In the genomic region with DNA sequence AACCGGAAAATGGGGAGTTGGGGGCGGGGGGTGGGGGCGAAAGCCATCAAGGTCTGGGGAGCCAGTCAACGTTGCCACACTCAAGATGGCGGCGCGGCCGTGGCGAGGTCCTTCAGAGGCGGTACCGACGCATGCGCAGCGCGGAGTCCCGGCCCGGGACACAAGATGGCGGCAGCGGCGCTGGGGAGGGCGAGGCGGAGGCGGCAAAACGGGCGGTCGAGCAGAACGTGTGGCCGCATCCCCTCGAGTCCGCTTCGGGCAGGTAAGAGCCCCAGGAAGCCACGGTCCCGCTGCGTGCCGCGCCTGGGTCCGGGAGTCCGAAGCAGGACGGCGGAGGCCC, we compare ENCODE assay signal across 8 mouse cellular contexts. TPM values are rescaled to one million over a fixed set of nuclear protein-coding genes. Genes with fewer than 3 reads are reported as not detected.
A peak's percentile ranks its signal among the peaks of the same experiment; 100 is the strongest.
DNase-seq lines count a peak whose midpoint lies in the region; ATAC-seq and TF ChIP-seq lines count a peak whose summit lies in the region.

Pcif1 (plus strand) TSS at position 77 of the 340 bp plus-strand sequence.

- under 1% methylated on average over 40 of the region's 40 CpGs for whole genome bisulfite sequencing in forebrain, embryonic 15.5 days
- WGBS in liver, postnatal 0 days (ENCODE audit: insufficient replicate concordance) = under 1% methylated on average over 38 of the region's 40 CpGs
- 0% methylated on average over 40 of the region's 40 CpGs for WGBS in neural tube, embryonic 13.5 days

- peaks cover 16% of the 10 kb centered on the region for H3K36me3 ChIP-seq in forebrain, embryonic 15.5 days
- H3K36me3 ChIP-seq in liver, postnatal 0 days (replicated peaks; ENCODE audit: insufficient read depth, low read length) = peaks cover 16% of the 10 kb centered on the region
- peaks cover 17% of the 10 kb centered on the region for H3K36me3 ChIP-seq in neural tube, embryonic 13.5 days
- peaks cover under 1% of the 10 kb centered on the region; the same call in 1 of the 2 replicates for H3K36me3 ChIP-seq in testis, adult 2 months (ENCODE audit: control insufficient read depth, insufficient read depth, low read length)

- peak; percentile 88 for ATAC-seq in forebrain, embryonic 15.5 days (replicated peaks)
- peak; percentile 82 for ATAC-seq in liver, postnatal 0 days
- ATAC-seq in neural tube, embryonic 13.5 days (ENCODE audit: low read depth) = peak; percentile 91

- TF ChIP-seq POLR2A in testis, adult 2 months (IDR thresholded peaks at IDR 0.05; ENCODE audit: control insufficient read depth, low read depth, low read length) = peak; percentile 90

- no peak for TF ChIP-seq EP300 in liver, postnatal 0 days (IDR thresholded peaks at IDR 0.05; ENCODE audit: low read depth)

- H3K4me2 ChIP-seq in forebrain, embryonic 15.5 days (replicated peaks) = peak within 1 kb of the TSS; percentile 97
- peak within 1 kb of the TSS; percentile 90 for H3K4me2 ChIP-seq in liver, postnatal 0 days (ENCODE audit: low read depth, low read length)
- peak within 1 kb of the TSS; percentile 99 for H3K4me2 ChIP-seq in neural tube, embryonic 13.5 days

- intact Hi-C loops in heart, postnatal 14 days (cut with DNase I) = loop anchor here (2.0 kb wide), 1 partner anchor 46 kb away; the partner anchor contains the start of genes Ctsa and Neurl2

- H3K27ac ChIP-seq in forebrain, embryonic 15.5 days (replicated peaks) = peak within 1 kb of the TSS; percentile 100
- peak within 1 kb of the TSS; percentile 100 for H3K27ac ChIP-seq in liver, postnatal 0 days (ENCODE audit: low read depth)
- H3K27ac ChIP-seq in neural tube, embryonic 13.5 days (replicated peaks) = peak within 1 kb of the TSS; percentile 100
- H3K27ac ChIP-seq in testis, adult 2 months (ENCODE audit: control insufficient read depth, insufficient read depth, low read depth, low read length) = peak within 1 kb of the TSS; percentile 100

- H3K27me3 ChIP-seq in forebrain, embryonic 15.5 days = no peaks in the 10 kb centered on the region
- H3K27me3 ChIP-seq in liver, postnatal 0 days (ENCODE audit: insufficient read depth, low read length) = no peaks in the 10 kb centered on the region
- H3K27me3 ChIP-seq in neural tube, embryonic 13.5 days = no peaks in the 10 kb centered on the region
- H3K27me3 ChIP-seq in testis, adult 2 months (ENCODE audit: control insufficient read depth, insufficient read depth, low read length) = no peaks in the 10 kb centered on the region

- H3K9me3 ChIP-seq in forebrain, embryonic 15.5 days = no peaks in the 10 kb centered on the region
- no peaks in the 10 kb centered on the region for H3K9me3 ChIP-seq in liver, postnatal 0 days (ENCODE audit: low read length)
- no peaks in the 10 kb centered on the region for H3K9me3 ChIP-seq in neural tube, embryonic 13.5 days

- H3K9ac ChIP-seq in forebrain, embryonic 15.5 days (replicated peaks) = peak within 1 kb of the TSS; percentile 100
- H3K9ac ChIP-seq in liver, postnatal 0 days (replicated peaks) = peak within 1 kb of the TSS; percentile 100
- H3K9ac ChIP-seq in neural tube, embryonic 13.5 days = peak within 1 kb of the TSS; percentile 100

- DNase-seq in ES-CJ7 (ENCODE audit: low read depth, low spot score) = peak; percentile 94
- DNase-seq in cerebellum, adult 11 months = peak; percentile 94
- peak; percentile 95 to 96 for DNase-seq in heart, postnatal 14 days
- peak; percentile 93 for DNase-seq in layer of hippocampus, adult 11-12 months (ENCODE audit: low spot score)
- DNase-seq in liver, postnatal 0 days = peak; percentile 95

- TF ChIP-seq CTCF in liver, postnatal 0 days (IDR thresholded peaks at IDR 0.05; ENCODE audit: low read depth) = no peak
- TF ChIP-seq CTCF in testis, adult 2 months (IDR thresholded peaks at IDR 0.05; ENCODE audit: control insufficient read depth, insufficient read depth, insufficient replicate concordance, low read depth, low read length) = no peak

- peak within 1 kb of the TSS; percentile 93 for H3K4me3 ChIP-seq in forebrain, embryonic 15.5 days
- peak within 1 kb of the TSS; percentile 96 for H3K4me3 ChIP-seq in liver, postnatal 0 days (ENCODE audit: low read depth, low read length)
- peak within 1 kb of the TSS; percentile 95 for H3K4me3 ChIP-seq in neural tube, embryonic 13.5 days
- H3K4me3 ChIP-seq in testis, adult 2 months (ENCODE audit: control insufficient read depth, low read depth, low read length) = peak within 1 kb of the TSS; percentile 97

- peaks cover 26% of the 10 kb centered on the region for H3K4me1 ChIP-seq in forebrain, embryonic 15.5 days
- H3K4me1 ChIP-seq in liver, postnatal 0 days (ENCODE audit: insufficient read depth) = peaks cover 18% of the 10 kb centered on the region
- peaks cover 53% of the 10 kb centered on the region for H3K4me1 ChIP-seq in neural tube, embryonic 13.5 days (replicated peaks)
- peaks cover 14% of the 10 kb centered on the region for H3K4me1 ChIP-seq in testis, adult 2 months (ENCODE audit: control insufficient read depth, insufficient read depth, low read length)

RNA-seq across cellular contexts. Expression of gene Pcif1, which starts in this region (rescaled TPM):
- 94.8 and 101 TPM in 2 replicates for polyA plus RNA-seq in forebrain, embryonic 15.5 days (2015; fragmentation: Nextera tagmentation; extraction: Ambion mirVana)
- total RNA-seq in heart, postnatal 14 days (2021) = 10 to 100 TPM; 33.0 to 33.6 TPM
- 38.4 and 38.6 TPM in 2 replicates for polyA plus RNA-seq in liver, postnatal 0 days (2015; fragmentation: Nextera tagmentation; extraction: Ambion mirVana)
- 80.8 and 93.1 TPM in 2 replicates for polyA plus RNA-seq in neural tube, embryonic 13.5 days (2015; fragmentation: Nextera tagmentation; extraction: Ambion mirVana)
- polyA plus RNA-seq in testis, adult 2 months (2012; rRNA removed) = 17.0 and 19.3 TPM in 2 replicates

Comparison
In these comparisons a context has a peak if more than half of its experiments do, and no peak if none do; other contexts are left out.
1. Peak in every context shown above with its lines: DNase-seq, ATAC-seq, H3K4me3 ChIP-seq and H3K27ac ChIP-seq.